Mouse (Mus musculus): ENCODE data around the gene Mut.

- TF ChIP-seq GATA1 (IDR thresholded peaks at IDR 0.05; ENCODE audit: low read length) = no peak
- TF ChIP-seq TAL1 (IDR thresholded peaks at IDR 0.05; ENCODE audit: low read length) = no peak
Measured at GRCm38 (mm10) chr17:40992102-40992501, 57.6 kb downstream of the Mut start.

All from erythroblast, embryonic 14.5 days (primary cell).